Mouse (Mus musculus): ENCODE results near the gene AI464131.
"Not testable (repeated sequence)": the region's sequence is repeated elsewhere in the genome, so short reads cannot be mapped to it uniquely, and the experiment has no call there.

The AI464131 gene

GRCm38 (mm10) chr4:41477648-41478160, 25.2 kb downstream of the AI464131 start:
- ATAC-seq (ENCODE audit: insufficient number of reproducible peaks, low FRiP score, low TSS enrichment): no peak

- ATAC-seq (ENCODE audit: insufficient number of reproducible peaks, low FRiP score, low TSS enrichment): no peak
Observed at GRCm38 (mm10) chr4:41471384-41471689, 31.5 kb downstream of the AI464131 start.

GRCm38 (mm10) chr4:41470684-41471383, 32.0 kb downstream of the AI464131 start:
- ATAC-seq (ENCODE audit: insufficient number of reproducible peaks, low FRiP score, low TSS enrichment): no peak

- ATAC-seq (ENCODE audit: insufficient number of reproducible peaks, low FRiP score, low TSS enrichment): no peak
Observed at GRCm38 (mm10) chr4:41470051-41470683, 32.7 kb downstream of the AI464131 start.

- no peak for ATAC-seq (ENCODE audit: insufficient number of reproducible peaks, low FRiP score, low TSS enrichment)
Observed at GRCm38 (mm10) chr4:41469199-41469598, 33.7 kb downstream of the AI464131 start.

- no peak for ATAC-seq (ENCODE audit: insufficient number of reproducible peaks, low FRiP score, low TSS enrichment)
Observed at GRCm38 (mm10) chr4:41468396-41469080, 34.3 kb downstream of the AI464131 start.

GRCm38 (mm10) chr4:41465287-41465665, 37.6 kb downstream of the AI464131 start:
- no peak for ATAC-seq (ENCODE audit: insufficient number of reproducible peaks, low FRiP score, low TSS enrichment)

GRCm38 (mm10) chr4:41464345-41465286, 38.3 kb downstream of the AI464131 start, which contains the start of the genes Kif24 and Nudt2:
Gene Kif24 (minus strand): TSS chr4:41464887.
Gene Nudt2 (plus strand): TSS chr4:41465151.
- ATAC-seq (ENCODE audit: insufficient number of reproducible peaks, low FRiP score, low TSS enrichment): peak; percentile 99

- not testable (repeated sequence) for ATAC-seq (ENCODE audit: insufficient number of reproducible peaks, low FRiP score, low TSS enrichment)
Observed at GRCm38 (mm10) chr4:41463051-41463738, 39.7 kb downstream of the AI464131 start.

GRCm38 (mm10) chr4:41460690-41461089, 42.2 kb downstream of the AI464131 start:
- ATAC-seq (ENCODE audit: insufficient number of reproducible peaks, low FRiP score, low TSS enrichment): no peak

GRCm38 (mm10) chr4:41447595-41447994, 55.3 kb downstream of the AI464131 start:
- no peak for ATAC-seq (ENCODE audit: insufficient number of reproducible peaks, low FRiP score, low TSS enrichment)
